Mouse (Mus musculus): ENCODE measurements around the gene Cd247.

- no peak for TF ChIP-seq CTCF (IDR thresholded peaks at IDR 0.05; ENCODE audit: control insufficient read depth, insufficient read depth, insufficient read length)
- TF ChIP-seq USF1 (IDR thresholded peaks at IDR 0.05; ENCODE audit: low read depth) = no peak
These were observed 132.5 kb downstream of the Cd247 start for GRCm38 (mm10) chr1:165921026-165921425.
